Mouse (Mus musculus) CH12.LX (cell line): ENCODE measurements around the gene Fut11.

Source experiments
- CHD1 ChIP-seq: IDR thresholded peaks from 2 replicates; pipeline ENCODE4 v1.6.1; 2012; ENCODE audit warnings: low read depth, low read length, improper control_type of control experiment, inconsistent platforms
- CTCF ChIP-seq, 2 experiments: IDR thresholded peaks in 1 of 2; conservative IDR thresholded peaks in 1 of 2; 2 replicates each; pipeline ENCODE4 v1.5.1; 2011 to 2012; ENCODE audit warnings: low read depth in 2 of 2, low read length in 2 of 2, improper control_type of control experiment in 1 of 2, inconsistent platforms in 1 of 2, mild to moderate bottlenecking in 1 of 2, moderate library complexity in 1 of 2
- E2F4 ChIP-seq: IDR thresholded peaks from 2 replicates; pipeline ENCODE4 v1.6.1; 2011; ENCODE audit warnings: low read depth, low read length, improper control_type of control experiment; ENCODE audit not compliant: insufficient replicate concordance
- ETS1 ChIP-seq: conservative IDR thresholded peaks from 2 replicates; pipeline ENCODE4 v1.6.1; 2012; ENCODE audit warnings: low read depth, mild to moderate bottlenecking, inconsistent platforms, low read length, improper control_type of control experiment, moderate library complexity
- GABPA ChIP-seq: IDR thresholded peaks from 2 replicates; pipeline ENCODE4 v1.6.1; 2012; ENCODE audit warnings: low read depth, low read length, improper control_type of control experiment, inconsistent platforms; ENCODE audit not compliant: insufficient replicate concordance
- MAX ChIP-seq: IDR thresholded peaks from 2 replicates; pipeline ENCODE4 v1.6.1; 2011; ENCODE audit warnings: low read length, improper control_type of control experiment
- MXI1 ChIP-seq: IDR thresholded peaks from 2 replicates; pipeline ENCODE4 v1.6.1; 2011; ENCODE audit warnings: mild to moderate bottlenecking, low read depth, low read length, improper control_type of control experiment
- POLR2A ChIP-seq: IDR thresholded peaks from 2 replicates; pipeline ENCODE4 v1.6.1; 2011; ENCODE audit warnings: low read depth, mild to moderate bottlenecking, improper control_type of control experiment, low read length
- POLR2AphosphoS2 ChIP-seq: IDR thresholded peaks from 2 replicates; pipeline ENCODE4 v1.6.1; 2011; ENCODE audit warnings: low read depth, low read length, improper control_type of control experiment
- SIN3A ChIP-seq: IDR thresholded peaks from 2 replicates; pipeline ENCODE4 v1.6.1; 2012; ENCODE audit warnings: low read length, improper control_type of control experiment, inconsistent platforms
- SMC3 ChIP-seq: IDR thresholded peaks from 2 replicates; pipeline ENCODE4 v1.6.1; 2011; ENCODE audit warnings: low read depth, low read length, improper control_type of control experiment

DNA sequence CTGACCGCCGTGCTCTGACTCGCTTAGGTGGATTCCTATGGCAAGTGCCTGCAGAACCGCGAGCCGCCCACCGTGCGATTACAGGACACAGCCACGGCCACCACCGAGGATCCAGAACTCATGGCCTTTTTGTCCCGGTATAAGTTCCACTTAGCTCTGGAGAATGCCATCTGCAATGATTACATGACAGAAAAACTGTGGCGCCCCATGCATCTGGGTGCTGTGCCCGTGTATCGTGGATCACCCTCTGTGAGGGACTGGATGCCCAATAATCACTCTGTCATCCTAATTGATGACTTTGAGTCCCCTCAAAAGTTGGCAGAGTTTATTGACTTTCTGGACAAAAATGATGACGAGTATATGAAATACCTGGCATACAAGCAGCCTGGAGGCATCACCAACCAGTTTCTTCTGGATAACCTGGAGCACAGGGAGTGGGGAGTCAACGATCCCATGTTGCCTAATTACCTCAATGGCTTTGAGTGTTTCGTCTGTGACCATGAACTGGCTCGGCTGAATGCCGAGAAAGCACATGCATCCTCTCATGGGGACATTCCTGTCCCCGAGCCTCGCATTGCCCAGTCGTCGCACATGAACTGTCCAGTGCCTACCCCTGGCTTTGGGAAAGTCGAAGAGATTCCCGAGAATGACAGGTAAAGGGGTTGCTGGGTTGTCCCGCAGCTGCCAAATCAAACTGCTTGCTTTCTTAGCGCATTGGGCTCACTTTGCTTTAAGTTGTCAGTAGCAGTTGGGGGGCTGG is 1.2 kb downstream of the Fut11 start:
- TF ChIP-seq ETS1 = no peak
- TF ChIP-seq GABPA = no peak
- TF ChIP-seq CHD1 = no peak
- TF ChIP-seq MXI1 = no peak
- no peak for TF ChIP-seq CTCF (conservative IDR thresholded peaks at IDR 0.05 in 1 of 2, IDR thresholded peaks at IDR 0.05 in 1 of 2; ENCODE audit: low read depth in 2 of 2, low read length in 2 of 2)
- no peak for TF ChIP-seq POLR2A
- TF ChIP-seq SIN3A = no peak
- no peak for TF ChIP-seq SMC3
- TF ChIP-seq MAX = no peak
- no peak for TF ChIP-seq E2F4
- TF ChIP-seq POLR2AphosphoS2 = no peak
